ENCODE assay signal across 20 mouse cellular contexts in the genomic region with DNA sequence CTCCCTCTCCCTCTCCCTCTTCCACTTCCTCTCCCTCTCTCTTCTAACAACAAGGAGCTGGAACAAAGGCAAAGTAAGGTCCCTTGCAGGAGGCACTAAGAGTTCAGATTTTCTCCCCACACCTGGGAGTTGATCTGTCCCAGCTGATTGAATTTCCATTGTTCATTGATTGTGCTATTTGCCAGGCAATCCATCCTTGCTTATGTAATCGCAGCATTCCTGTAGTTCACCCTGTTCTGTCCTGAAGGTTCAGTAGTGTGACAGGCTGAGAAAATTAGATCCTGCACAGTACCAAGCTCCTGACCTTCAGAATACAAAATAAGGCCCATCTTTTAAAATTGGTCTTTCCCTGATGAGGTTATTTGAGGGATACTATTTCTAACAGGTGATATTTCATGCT. TPM values are rescaled to one million over a fixed set of nuclear protein-coding genes. Genes with fewer than 3 reads are reported as not detected.
"Had no signal": no experiment of that assay in that cellular context is flagged by ENCODE, and none has a peak within 500 bp of the region (broad histone marks: within the 10 kb centered on the region; RNA-seq: fewer than 3 reads in every experiment).

No protein-coding gene starts in this region.

- H3K36me3 ChIP-seq: midbrain, embryonic 10.5 days; midbrain, embryonic 12.5 days; neural tube, embryonic 13.5 days; neural tube, embryonic 15.5 days had no signal

- H3K9ac ChIP-seq: lung, embryonic 14.5 days; midbrain, embryonic 12.5 days; neural tube, embryonic 13.5 days; neural tube, embryonic 15.5 days had no signal

- H3K4me3 ChIP-seq: midbrain, embryonic 10.5 days; midbrain, embryonic 12.5 days; myocyte; neural tube, embryonic 13.5 days; neural tube, embryonic 15.5 days had no signal

- H3K27me3 ChIP-seq: midbrain, embryonic 12.5 days; neural tube, embryonic 13.5 days; neural tube, embryonic 15.5 days had no signal

- DNase-seq: lung, adult 18-20 months; lung, postnatal 10 days; lung, postnatal 4 days; midbrain, embryonic 14.5 days; retina, postnatal 1 day; right cerebral cortex, adult 18-20 months; right cerebral cortex, postnatal 25 days; right cerebral cortex, postnatal 4 days; spleen, adult 18-20 months; thymus, adult 18-20 months; thymus, postnatal 14 days; thymus, postnatal 36 days had no signal

- H3K27ac ChIP-seq: midbrain, embryonic 10.5 days; midbrain, embryonic 12.5 days; neural tube, embryonic 13.5 days; neural tube, embryonic 15.5 days had no signal

- ATAC-seq: midbrain, embryonic 16.5 days had no signal

- H3K4me2 ChIP-seq: lung, embryonic 14.5 days; midbrain, embryonic 12.5 days; neural tube, embryonic 13.5 days; neural tube, embryonic 15.5 days had no signal

- H3K4me1 ChIP-seq: midbrain, embryonic 10.5 days; midbrain, embryonic 12.5 days; neural tube, embryonic 15.5 days had no signal

- H3K9me3 ChIP-seq: midbrain, embryonic 10.5 days; midbrain, embryonic 12.5 days; neural tube, embryonic 13.5 days; neural tube, embryonic 15.5 days had no signal

RNA-seq across cellular contexts. Expression of a gene that starts 8.3 kb away (rescaled TPM):
- total RNA-seq: megakaryocyte-erythroid progenitor cell, adult 5-6 weeks had no signal
